Mouse (Mus musculus) liver, adult 2 months (tissue): ENCODE results near the gene Afmid.

ENCODE experiments used
- CTCF ChIP-seq: fragments of 200-500 bp; IDR thresholded peaks from 2 replicates; pipeline ENCODE4 v1.5.1; 2011; ENCODE audit warnings: low read depth, low read length, control low read depth
- POLR2A ChIP-seq: fragments of 200-500 bp; IDR thresholded peaks from 2 replicates; pipeline ENCODE4 v1.6.1; 2011; ENCODE audit warnings: low read length, control low read depth; ENCODE audit not compliant: insufficient read depth; ENCODE audit errors: extremely low read depth

DNA sequence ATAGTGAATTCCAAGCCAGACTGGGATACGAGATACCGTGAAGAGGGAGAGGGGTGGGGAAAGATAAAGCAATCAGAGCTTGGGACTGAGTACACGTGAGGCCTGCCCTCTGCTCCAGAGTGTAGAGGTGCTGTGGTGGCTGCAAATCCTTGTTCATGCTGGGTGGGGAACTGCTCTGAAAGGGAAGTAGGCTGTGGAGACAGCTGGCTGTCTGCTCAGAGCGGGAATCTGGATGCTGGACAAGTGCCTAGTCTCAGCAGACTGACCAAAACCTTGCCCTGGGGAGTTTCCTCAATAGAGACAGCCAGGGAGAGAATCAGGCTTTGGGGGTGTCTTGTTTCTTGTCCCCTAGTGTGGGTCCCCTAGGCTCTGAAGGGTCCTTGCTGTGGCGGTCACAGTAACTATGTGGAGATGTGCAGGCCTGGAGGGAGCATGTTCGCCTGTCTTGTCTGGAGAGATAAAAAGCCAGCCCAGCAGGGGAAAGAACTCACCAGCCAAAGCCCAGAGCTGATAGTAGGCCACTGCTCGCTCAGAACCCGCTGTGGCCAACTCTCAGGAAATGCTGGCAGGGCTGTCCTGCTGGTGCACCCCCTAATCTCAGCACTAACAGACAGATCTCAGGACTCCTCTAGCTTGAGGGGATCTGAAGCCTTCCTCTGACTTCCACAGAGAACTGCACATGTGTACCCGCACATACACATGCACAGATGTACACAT is 3.3 kb downstream of the Afmid start:
- TF ChIP-seq POLR2A = peak; percentile 44; the same call in 1 of the 2 replicates
- TF ChIP-seq CTCF = no peak
